Mouse (Mus musculus): ENCODE measurements around the gene Vrk2. TPM values are rescaled to one million over a fixed set of nuclear protein-coding genes. Genes with fewer than 3 reads are reported as not detected.

Gene Vrk2
- total and polyA plus RNA-seq, 3 experiments = 17.9 to 58.7 (median 31.1) TPM

- DNase-seq (ENCODE audit: extremely low read depth) = no peak
- Histone ChIP-seq H3K9ac (ENCODE audit: insufficient read depth, low read depth) (no peak overlapping the region), H3K27ac (ENCODE audit: insufficient read depth, low read depth) (no peak overlapping the region), H3K4me1 (ENCODE audit: control insufficient read depth in 1 of 2, insufficient read depth in 2 of 2) (no peaks in the 10 kb centered on the region), H3K4me2 (ENCODE audit: insufficient read depth, low read depth, poor library complexity, severe bottlenecking) (no peak overlapping the region), H3K27me3 (replicated peaks) (no peaks in the 10 kb centered on the region), H3K36me3 (replicated peaks in 1 of 2; ENCODE audit: control insufficient read depth in 1 of 2, insufficient read depth in 1 of 2, low read length in 1 of 2) (peaks cover 5 to 42% of the 10 kb centered on the region in 2 experiments), H3K79me2 (replicated peaks; ENCODE audit: control insufficient read depth, extremely low read depth, insufficient read depth, poor library complexity, severe bottlenecking) (no peaks in the 10 kb centered on the region), H3K9me3 (replicated peaks; ENCODE audit: low read length) (no peaks in the 10 kb centered on the region), H3K4me3 (replicated peaks in 1 of 3; ENCODE audit: low read depth in 2 of 3, low read length in 2 of 3, poor library complexity in 1 of 3) (no peak overlapping the region)
- TF ChIP-seq CTCF (conservative IDR thresholded peaks at IDR 0.05 in 1 of 2, IDR thresholded peaks at IDR 0.05 in 1 of 2; ENCODE audit: low read depth in 2 of 2, low read length in 2 of 2) (no peak), ETS1 (conservative IDR thresholded peaks at IDR 0.05; ENCODE audit: low read depth, low read length) (no peak)
- in situ Hi-C loops (cut with MboI; ENCODE audit: low pct_ligation_motif_present, low pct_unique_long_range_greater_than_20kb, low sequenced_read_pairs) = no loop called here
- dilution Hi-C loops (cut with MboI; ENCODE audit: extremely low pct_ligation_motif_present, extremely low pct_unique_long_range_greater_than_20kb, low sequenced_read_pairs) = no loop called here
Measured at GRCm38 (mm10) chr11:26421472-26421871, 172.3 kb downstream of the Vrk2 start.

Other genes starting within 250 kb of the Vrk2 start
- 35.3 and 36.3 TPM in 2 replicates for gene Fancl, start 207.9 kb downstream of the Vrk2 start, total RNA-seq (2012; rRNA removed)
- 70.3 and 71.9 TPM in 2 replicates for gene Fancl, start 207.9 kb downstream of the Vrk2 start, total RNA-seq (2014; rRNA removed)
- 44.5 and 45.6 TPM in 2 replicates for gene Fancl, start 207.9 kb downstream of the Vrk2 start, polyA plus RNA-seq (2012; ENCODE audit: insufficient read length, low read depth)
- gene Gm6899, start 758 bp downstream of the Vrk2 start, total RNA-seq (2012; rRNA removed) = not detected in 2 replicates
- not detected in 2 replicates for gene Gm6899, start 758 bp downstream of the Vrk2 start, total RNA-seq (2014; rRNA removed)
- 0.60 TPM in 1 of 2 replicates, not detected in the other for gene Gm6899, start 758 bp downstream of the Vrk2 start, polyA plus RNA-seq (2012; ENCODE audit: insufficient read length, low read depth)

Measured in CH12.LX (cell line).